Mouse (Mus musculus) liver, embryonic 14.5 days (tissue): ENCODE results near the gene Jtb.

ENCODE experiments used
- CTCF ChIP-seq: IDR thresholded peaks from 2 replicates; pipeline ENCODE4 v1.5.1; 2016; ENCODE audit warnings: antibody characterized with exemption, low read depth, control low read depth
- EP300 ChIP-seq: IDR thresholded peaks from 2 replicates; pipeline ENCODE4 v1.6.1; 2016; ENCODE audit warnings: antibody characterized with exemption, low read depth

- TF ChIP-seq CTCF (no peak), EP300 (no peak)
These were observed 37.6 kb downstream of the Jtb start for GRCm38 (mm10) chr3:90268971-90269370.
